Mouse (Mus musculus): ENCODE results near the gene Marc1. TPM values are rescaled to one million over a fixed set of nuclear protein-coding genes. Genes with fewer than 3 reads are reported as not detected.

The Marc1 gene
- 0.24 TPM in 1 of 2 replicates, not detected in the other for polyA plus RNA-seq (2012; rRNA removed)

- peak within 1 kb of the TSS; percentile 8; the same call in 1 of the 2 replicates for H3K4me3 ChIP-seq (ENCODE audit: control insufficient read depth, low read depth, low read length)
- peaks cover 2% of the 10 kb centered on the region for H3K4me1 ChIP-seq (ENCODE audit: control insufficient read depth, insufficient read depth, low read length)
- H3K27me3 ChIP-seq (ENCODE audit: control insufficient read depth, insufficient read depth, low read length) = no peaks in the 10 kb centered on the region
- H3K36me3 ChIP-seq (ENCODE audit: control insufficient read depth, insufficient read depth, low read length) = no peaks in the 10 kb centered on the region
- H3K27ac ChIP-seq (ENCODE audit: control insufficient read depth, insufficient read depth, low read depth, low read length) = no peak within 1 kb of the TSS
- TF ChIP-seq POLR2A (IDR thresholded peaks at IDR 0.05; ENCODE audit: control insufficient read depth, low read depth, low read length) (no peak), CTCF (IDR thresholded peaks at IDR 0.05; ENCODE audit: control insufficient read depth, insufficient read depth, insufficient replicate concordance, low read depth, low read length) (no peak)
These were observed at the start of gene Marc1 for GRCm38 (mm10) chr1:184810780-184811575. Marc1 (minus strand) TSS chr1:184811313.

- H3K27me3 ChIP-seq (ENCODE audit: control insufficient read depth, insufficient read depth, low read length) = no peaks in the 10 kb centered on the region
- H3K4me3 ChIP-seq (ENCODE audit: control insufficient read depth, low read depth, low read length) = no peak overlapping the region
- no peaks in the 10 kb centered on the region for H3K4me1 ChIP-seq (ENCODE audit: control insufficient read depth, insufficient read depth, low read length)
- H3K36me3 ChIP-seq (ENCODE audit: control insufficient read depth, insufficient read depth, low read length) = no peaks in the 10 kb centered on the region
- H3K27ac ChIP-seq (ENCODE audit: control insufficient read depth, insufficient read depth, low read depth, low read length) = peak overlapping the region; percentile 24; the same call in 1 of the 2 replicates
- TF ChIP-seq CTCF (IDR thresholded peaks at IDR 0.05; ENCODE audit: control insufficient read depth, insufficient read depth, insufficient replicate concordance, low read depth, low read length) (no peak), POLR2A (IDR thresholded peaks at IDR 0.05; ENCODE audit: control insufficient read depth, low read depth, low read length) (no peak)
These were observed 49.2 kb upstream of the Marc1 start for GRCm38 (mm10) chr1:184860276-184860675.

- H3K4me3 ChIP-seq (ENCODE audit: control insufficient read depth, low read depth, low read length) = no peak overlapping the region
- no peaks in the 10 kb centered on the region for H3K27me3 ChIP-seq (ENCODE audit: control insufficient read depth, insufficient read depth, low read length)
- TF ChIP-seq POLR2A (IDR thresholded peaks at IDR 0.05; ENCODE audit: control insufficient read depth, low read depth, low read length) (no peak), CTCF (IDR thresholded peaks at IDR 0.05; ENCODE audit: control insufficient read depth, insufficient read depth, insufficient replicate concordance, low read depth, low read length) (no peak)
- no peak overlapping the region for H3K27ac ChIP-seq (ENCODE audit: control insufficient read depth, insufficient read depth, low read depth, low read length)
- no peaks in the 10 kb centered on the region for H3K36me3 ChIP-seq (ENCODE audit: control insufficient read depth, insufficient read depth, low read length)
- no peaks in the 10 kb centered on the region for H3K4me1 ChIP-seq (ENCODE audit: control insufficient read depth, insufficient read depth, low read length)
These were observed 47.1 kb upstream of the Marc1 start for GRCm38 (mm10) chr1:184858253-184858652.

- H3K27me3 ChIP-seq (ENCODE audit: control insufficient read depth, insufficient read depth, low read length) = no peaks in the 10 kb centered on the region
- no peaks in the 10 kb centered on the region for H3K4me1 ChIP-seq (ENCODE audit: control insufficient read depth, insufficient read depth, low read length)
These were observed 46.1 kb upstream of the Marc1 start for GRCm38 (mm10) chr1:184857216-184857615.

GRCm38 (mm10) chr1:184853922-184854321 lies 42.8 kb upstream of the Marc1 start:
- Histone ChIP-seq H3K4me1 (ENCODE audit: control insufficient read depth, insufficient read depth, low read length) (peaks cover 3% of the 10 kb centered on the region), H3K36me3 (ENCODE audit: control insufficient read depth, insufficient read depth, low read length) (no peaks in the 10 kb centered on the region), H3K27me3 (ENCODE audit: control insufficient read depth, insufficient read depth, low read length) (no peaks in the 10 kb centered on the region), H3K27ac (ENCODE audit: control insufficient read depth, insufficient read depth, low read depth, low read length) (no peak overlapping the region), H3K4me3 (ENCODE audit: control insufficient read depth, low read depth, low read length) (no peak overlapping the region)
- TF ChIP-seq CTCF (IDR thresholded peaks at IDR 0.05; ENCODE audit: control insufficient read depth, insufficient read depth, insufficient replicate concordance, low read depth, low read length) (no peak), POLR2A (IDR thresholded peaks at IDR 0.05; ENCODE audit: control insufficient read depth, low read depth, low read length) (no peak)

More at GRCm38 (mm10) chr1:184857216-184857615, 46.1 kb upstream of the Marc1 start:
- TF ChIP-seq POLR2A (IDR thresholded peaks at IDR 0.05; ENCODE audit: control insufficient read depth, low read depth, low read length) (no peak), CTCF (IDR thresholded peaks at IDR 0.05; ENCODE audit: control insufficient read depth, insufficient read depth, insufficient replicate concordance, low read depth, low read length) (no peak)
- no peak overlapping the region for H3K27ac ChIP-seq (ENCODE audit: control insufficient read depth, insufficient read depth, low read depth, low read length)
- H3K4me3 ChIP-seq (ENCODE audit: control insufficient read depth, low read depth, low read length) = no peak overlapping the region
- no peaks in the 10 kb centered on the region for H3K36me3 ChIP-seq (ENCODE audit: control insufficient read depth, insufficient read depth, low read length)

GRCm38 (mm10) chr1:184853339-184853738 lies 42.2 kb upstream of the Marc1 start:
- H3K27me3 ChIP-seq (ENCODE audit: control insufficient read depth, insufficient read depth, low read length) = no peaks in the 10 kb centered on the region
- no peaks in the 10 kb centered on the region for H3K36me3 ChIP-seq (ENCODE audit: control insufficient read depth, insufficient read depth, low read length)
- TF ChIP-seq CTCF (IDR thresholded peaks at IDR 0.05; ENCODE audit: control insufficient read depth, insufficient read depth, insufficient replicate concordance, low read depth, low read length) (peak; percentile 74; the same call in 1 of the 2 replicates), POLR2A (IDR thresholded peaks at IDR 0.05; ENCODE audit: control insufficient read depth, low read depth, low read length) (no peak)
- no peak overlapping the region; the same call in 1 of the 2 replicates for H3K27ac ChIP-seq (ENCODE audit: control insufficient read depth, insufficient read depth, low read depth, low read length)
- H3K4me1 ChIP-seq (ENCODE audit: control insufficient read depth, insufficient read depth, low read length) = peaks cover 3% of the 10 kb centered on the region
- H3K4me3 ChIP-seq (ENCODE audit: control insufficient read depth, low read depth, low read length) = no peak overlapping the region

GRCm38 (mm10) chr1:184851741-184852618 lies 40.9 kb upstream of the Marc1 start:
- Histone ChIP-seq H3K27me3 (ENCODE audit: control insufficient read depth, insufficient read depth, low read length) (no peaks in the 10 kb centered on the region), H3K4me3 (ENCODE audit: control insufficient read depth, low read depth, low read length) (no peak overlapping the region), H3K36me3 (ENCODE audit: control insufficient read depth, insufficient read depth, low read length) (no peaks in the 10 kb centered on the region), H3K27ac (ENCODE audit: control insufficient read depth, insufficient read depth, low read depth, low read length) (peak overlapping the region; percentile 50), H3K4me1 (ENCODE audit: control insufficient read depth, insufficient read depth, low read length) (peaks cover 3% of the 10 kb centered on the region)
- TF ChIP-seq POLR2A (IDR thresholded peaks at IDR 0.05; ENCODE audit: control insufficient read depth, low read depth, low read length) = 0 out of 2 replicates have a peak, but pooled peaks have one; percentile 15
- TF ChIP-seq CTCF (IDR thresholded peaks at IDR 0.05; ENCODE audit: control insufficient read depth, insufficient read depth, insufficient replicate concordance, low read depth, low read length) = peak; percentile 52; the same call in 1 of the 2 replicates

All from testis, adult 2 months (tissue).